Mouse (Mus musculus) midbrain, postnatal 0 days (tissue): Measurements from ENCODE around the gene Cabin1. TPM values are rescaled to one million over a fixed set of nuclear protein-coding genes. Genes with fewer than 3 reads are reported as not detected.

Experiments used
- ATAC-seq: fragments of 200-750 bp; cut with Nextera tagmentation; 2 replicates; pipeline ENCODE4 v1.8.0; 2017; ENCODE audit warnings: moderate number of reproducible peaks, mild to moderate bottlenecking, moderate TSS enrichment, moderate library complexity; ENCODE audit not compliant: low FRiP score
- DNase-seq: peaks from one replicate; pipeline ENCODE4 v3.0.0-alpha.2; 2015; ENCODE audit warnings: low spot score
- H3K27ac ChIP-seq: fragments of 300-500 bp; sonication (generic); 2 replicates; pipeline ENCODE4 v1.5.1; 2014; ENCODE audit warnings: low read depth, mild to moderate bottlenecking, low read length, mixed read lengths
- H3K27me3 ChIP-seq: fragments of 300-500 bp; sonication (generic); 2 replicates; pipeline ENCODE4 v1.6.1; 2014; ENCODE audit warnings: low read length, control low read depth, mixed read lengths; ENCODE audit not compliant: insufficient read depth
- H3K36me3 ChIP-seq: fragments of 300-500 bp; sonication (generic); 2 replicates; pipeline ENCODE4 v1.6.1; 2014; ENCODE audit warnings: low read length, control low read depth, mixed read lengths; ENCODE audit not compliant: insufficient read depth
- H3K4me1 ChIP-seq: fragments of 300-500 bp; sonication (generic); 2 replicates; pipeline ENCODE4 v1.6.1; 2014; ENCODE audit warnings: mild to moderate bottlenecking, control low read depth, antibody characterized with exemption, low read length, mixed read lengths; ENCODE audit not compliant: insufficient read depth
- H3K4me2 ChIP-seq: fragments of 300-500 bp; sonication (generic); 2 replicates; pipeline ENCODE4 v1.6.1; 2014; ENCODE audit warnings: low read depth, mild to moderate bottlenecking, low read length, mixed read lengths; ENCODE audit not compliant: poor library complexity, severe bottlenecking
- H3K4me3 ChIP-seq: fragments of 300-500 bp; sonication (generic); 2 replicates; pipeline ENCODE4 v1.5.1; 2014; ENCODE audit warnings: low read depth, mild to moderate bottlenecking, low read length, moderate library complexity
- H3K9ac ChIP-seq: fragments of 300-500 bp; sonication (generic); replicated peaks from 2 replicates; pipeline ENCODE4 v1.6.1; 2014; ENCODE audit warnings: mild to moderate bottlenecking, low read length, moderate library complexity, mixed read lengths; ENCODE audit not compliant: poor library complexity, severe bottlenecking
- H3K9me3 ChIP-seq: fragments of 300-500 bp; sonication (generic); 2 replicates; pipeline ENCODE4 v1.6.1; 2016; ENCODE audit warnings: low read length, control low read depth
- CTCF ChIP-seq: IDR thresholded peaks from 2 replicates; pipeline ENCODE4 v1.5.1; 2016; ENCODE audit warnings: antibody characterized with exemption, mild to moderate bottlenecking
- WGBS: fragments of 180-500 bp; shearing (Covaris S2); extraction: QIAGEN DNeasy Blood & Tissue Kit; methylation state at CpG from one replicate; pipeline ENCODE4 v1.1.7; 2014; 5-methylcytosine and 5-hydroxymethylcytosine counted together
- polyA plus RNA-seq: library from polyadenylated mRNA; unstranded; fragments of >200 nt; fragmentation: Nextera tagmentation; extraction: Ambion mirVana; gene quantifications from 2 replicates; pipeline ENCODE4 v1.2.1, GENCODE M21; 2015
- total RNA-seq: library from RNA; depleted of rRNA; stranded (reverse); fragments of >200 nt; gene quantifications from 2 replicates; pipeline ENCODE4 v1.2.3, GENCODE M21; 2014

Cabin1 gene
- total and polyA plus RNA-seq, 2 experiments from 2014 or later = 31.6 to 93.3 TPM

GRCm38 (mm10) chr10:75695078-75695477 is 69.1 kb downstream of the Cabin1 start:
- TF ChIP-seq CTCF = no peak
- no peaks in the 10 kb centered on the region for H3K4me1 ChIP-seq
- DNase-seq = no peak
- no peak for ATAC-seq
- H3K27ac ChIP-seq = no peak overlapping the region
- WGBS = 94% methylated on average over 5 of the region's 5 CpGs
- no peaks in the 10 kb centered on the region for H3K9me3 ChIP-seq
- no peaks in the 10 kb centered on the region for H3K27me3 ChIP-seq
- H3K4me2 ChIP-seq = no peak overlapping the region
- H3K36me3 ChIP-seq = peaks cover 68% of the 10 kb centered on the region
- no peak overlapping the region for H3K4me3 ChIP-seq
- H3K9ac ChIP-seq = no peak overlapping the region

GRCm38 (mm10) chr10:75694567-75694966 is 69.6 kb downstream of the Cabin1 start:
- ATAC-seq = no peak
- H3K36me3 ChIP-seq = peaks cover 63% of the 10 kb centered on the region

GRCm38 (mm10) chr10:75693451-75694233 is 70.5 kb downstream of the Cabin1 start:
- Histone ChIP-seq H3K4me1 (no peaks in the 10 kb centered on the region), H3K27ac (no peak overlapping the region), H3K4me3 (no peak overlapping the region), H3K36me3 (peaks cover 60% of the 10 kb centered on the region), H3K9ac (no peak overlapping the region), H3K9me3 (no peaks in the 10 kb centered on the region), H3K4me2 (no peak overlapping the region), H3K27me3 (no peaks in the 10 kb centered on the region)
- ATAC-seq (no peak), DNase-seq (no peak)
- no peak for TF ChIP-seq CTCF
- WGBS = 78% methylated on average over 11 of the region's 11 CpGs

More at GRCm38 (mm10) chr10:75694567-75694966, 69.6 kb downstream of the Cabin1 start:
- H3K4me1 ChIP-seq = no peaks in the 10 kb centered on the region
- H3K4me3 ChIP-seq = no peak overlapping the region
- H3K27ac ChIP-seq = 0 out of 2 replicates have a peak overlapping the region, but pooled peaks have one; percentile 2
- H3K4me2 ChIP-seq = no peak overlapping the region
- WGBS = 89% methylated on average over 9 of the region's 9 CpGs
- no peak for TF ChIP-seq CTCF
- H3K9me3 ChIP-seq = no peaks in the 10 kb centered on the region
- DNase-seq = no peak
- H3K9ac ChIP-seq = no peak overlapping the region
- no peaks in the 10 kb centered on the region for H3K27me3 ChIP-seq

GRCm38 (mm10) chr10:75688598-75688997 is 75.5 kb downstream of the Cabin1 start:
- no peak overlapping the region for H3K4me3 ChIP-seq
- no peak overlapping the region for H3K4me2 ChIP-seq
- no peaks in the 10 kb centered on the region for H3K27me3 ChIP-seq
- no peak overlapping the region for H3K27ac ChIP-seq
- H3K9ac ChIP-seq = no peak overlapping the region
- DNase-seq (no peak), ATAC-seq (no peak)
- no peak for TF ChIP-seq CTCF
- 94% methylated on average over 2 of the region's 2 CpGs for WGBS
- H3K9me3 ChIP-seq = no peaks in the 10 kb centered on the region
- H3K4me1 ChIP-seq = peaks cover 16% of the 10 kb centered on the region
- peaks cover 24% of the 10 kb centered on the region; the same call in 1 of the 2 replicates for H3K36me3 ChIP-seq

GRCm38 (mm10) chr10:75686724-75687123 is 77.4 kb downstream of the Cabin1 start:
- H3K36me3 ChIP-seq = peaks cover 18% of the 10 kb centered on the region; the same call in 1 of the 2 replicates
- no peak for TF ChIP-seq CTCF

More at GRCm38 (mm10) chr10:75686724-75687123, 77.4 kb downstream of the Cabin1 start:
- Histone ChIP-seq H3K4me1 (peaks cover 19% of the 10 kb centered on the region), H3K9ac (no peak overlapping the region), H3K27ac (no peak overlapping the region), H3K27me3 (no peaks in the 10 kb centered on the region), H3K4me2 (no peak overlapping the region), H3K9me3 (no peaks in the 10 kb centered on the region), H3K4me3 (no peak overlapping the region)
- ATAC-seq (no peak), DNase-seq (no peak)
- WGBS = 82% methylated on average over 4 of the region's 4 CpGs
